Mouse (Mus musculus) MEL (cell line): ENCODE data around the gene Sh3glb2. TPM values are rescaled to one million over a fixed set of nuclear protein-coding genes. Genes with fewer than 3 reads are reported as not detected.

Experiments
- DNase-seq: peaks from one replicate; pipeline ENCODE4 v3.0.0; 2011; ENCODE audit warnings: low read depth, low spot score
- H3K27ac ChIP-seq: 2 replicates; pipeline ENCODE4 v1.5.1; 2012; ENCODE audit warnings: low read depth, mild to moderate bottlenecking, control low read depth, low read length, moderate library complexity; ENCODE audit not compliant: control insufficient read depth
- H3K27me3 ChIP-seq, 2 experiments: fragments of 150-350 bp in 1 of 2; sonication (generic) in 1 of 2; 2 replicates each; pipeline ENCODE4 v1.6.1; 2012; ENCODE audit warnings: low read length in 2 of 2, mild to moderate bottlenecking in 2 of 2, improper control_type of control experiment in 1 of 2, moderate library complexity in 1 of 2; ENCODE audit not compliant: insufficient read depth in 2 of 2, control insufficient read depth in 1 of 2
- H3K36me3 ChIP-seq, 2 experiments: 2 replicates each; pipeline ENCODE4 v1.6.1; 2012 to 2014; ENCODE audit warnings: low read length in 2 of 2, improper control_type of control experiment in 1 of 2, inconsistent platforms in 1 of 2, mild to moderate bottlenecking in 1 of 2; ENCODE audit not compliant: insufficient read depth in 2 of 2, control insufficient read depth in 1 of 2
- H3K4me1 ChIP-seq, 2 experiments: fragments of 150-350 bp in 1 of 2; sonication (generic) in 1 of 2; 2 replicates each; pipeline ENCODE4 v1.6.1; 2012; ENCODE audit warnings: low read length in 2 of 2, improper control_type of control experiment in 1 of 2, mild to moderate bottlenecking in 1 of 2; ENCODE audit not compliant: insufficient read depth in 2 of 2, control insufficient read depth in 1 of 2
- H3K4me3 ChIP-seq, 2 experiments: fragments of 150-350 bp in 1 of 2; sonication (generic) in 1 of 2; 2 replicates each; pipeline ENCODE4 v1.5.1; 2012; ENCODE audit warnings: low read depth in 2 of 2, low read length in 2 of 2, mild to moderate bottlenecking in 2 of 2, moderate library complexity in 2 of 2, control low read depth in 1 of 2, improper control_type of control experiment in 1 of 2; ENCODE audit not compliant: control insufficient read depth in 1 of 2, insufficient read depth in 1 of 2
- H3K79me2 ChIP-seq: 2 replicates; pipeline ENCODE4 v1.6.1; 2012; ENCODE audit warnings: mild to moderate bottlenecking, low read length, moderate library complexity; ENCODE audit not compliant: control insufficient read depth, poor library complexity, insufficient read depth
- H3K9ac ChIP-seq: 2 replicates; pipeline ENCODE4 v1.6.1; 2012; ENCODE audit warnings: low read depth, mild to moderate bottlenecking, control low read depth, low read length, moderate library complexity; ENCODE audit not compliant: control insufficient read depth, poor library complexity, severe bottlenecking
- H3K9me3 ChIP-seq: fragments of 150-350 bp; sonication (generic); replicated peaks from 2 replicates; pipeline ENCODE4 v1.6.1; 2012; ENCODE audit warnings: mild to moderate bottlenecking, low read length, improper control_type of control experiment, moderate library complexity; ENCODE audit not compliant: insufficient read depth
- BHLHE40 ChIP-seq: IDR thresholded peaks from 2 replicates; pipeline ENCODE4 v1.6.1; 2012; ENCODE audit warnings: low read depth, mild to moderate bottlenecking, inconsistent platforms, low read length, improper control_type of control experiment, borderline replicate concordance
- CHD1 ChIP-seq: IDR thresholded peaks from 2 replicates; pipeline ENCODE4 v1.6.1; 2012; ENCODE audit warnings: low read depth, mild to moderate bottlenecking, inconsistent platforms, low read length, improper control_type of control experiment
- CHD2 ChIP-seq: IDR thresholded peaks from 2 replicates; pipeline ENCODE4 v1.6.1; 2011; ENCODE audit warnings: low read length, improper control_type of control experiment
- CTCF ChIP-seq, 3 experiments: IDR thresholded peaks in 2 of 3; conservative IDR thresholded peaks in 1 of 3; 2 replicates each; pipeline ENCODE4 v1.5.1; 2011 to 2012; ENCODE audit warnings: low read length in 3 of 3, low read depth in 2 of 3, mild to moderate bottlenecking in 2 of 3, improper control_type of control experiment in 1 of 3, inconsistent platforms in 1 of 3, mixed read lengths in 1 of 3, moderate library complexity in 1 of 3; ENCODE audit not compliant: control insufficient read depth in 1 of 3, insufficient read depth in 1 of 3, poor library complexity in 1 of 3, severe bottlenecking in 1 of 3
- E2F4 ChIP-seq: IDR thresholded peaks from 2 replicates; pipeline ENCODE4 v1.6.1; 2011; ENCODE audit warnings: low read depth, low read length, improper control_type of control experiment, borderline replicate concordance
- ETS1 ChIP-seq: IDR thresholded peaks from 2 replicates; pipeline ENCODE4 v1.6.1; 2012; ENCODE audit warnings: low read depth, mild to moderate bottlenecking, inconsistent platforms, low read length, improper control_type of control experiment, moderate library complexity
- GABPA ChIP-seq: IDR thresholded peaks from 2 replicates; pipeline ENCODE4 v1.6.1; 2012; ENCODE audit warnings: low read depth, mild to moderate bottlenecking, inconsistent platforms, low read length, improper control_type of control experiment, moderate library complexity
- HCFC1 ChIP-seq: IDR thresholded peaks from 2 replicates; pipeline ENCODE4 v1.6.1; 2012; ENCODE audit warnings: low read depth, mild to moderate bottlenecking, inconsistent platforms, low read length, improper control_type of control experiment, moderate library complexity
- KAT2A ChIP-seq: conservative IDR thresholded peaks from 2 replicates; pipeline ENCODE4 v1.6.1; 2012; ENCODE audit warnings: low read depth, low read length, improper control_type of control experiment, inconsistent platforms
- MEF2A ChIP-seq: IDR thresholded peaks from 2 replicates; pipeline ENCODE4 v1.6.1; 2014; ENCODE audit warnings: low read depth, mild to moderate bottlenecking, inconsistent platforms, low read length, improper control_type of control experiment; ENCODE audit not compliant: poor library complexity, insufficient replicate concordance, severe bottlenecking; ENCODE audit errors: extremely low read depth
- MYB ChIP-seq: IDR thresholded peaks from 2 replicates; pipeline ENCODE4 v1.6.1; 2011; ENCODE audit warnings: mild to moderate bottlenecking, low read depth, low read length, improper control_type of control experiment
- MYC ChIP-seq: IDR thresholded peaks from 2 replicates; pipeline ENCODE4 v1.6.1; 2011; ENCODE audit warnings: low read depth, mild to moderate bottlenecking, low read length, improper control_type of control experiment, moderate library complexity
- NELFE ChIP-seq: IDR thresholded peaks from 2 replicates; pipeline ENCODE4 v1.6.1; 2011; ENCODE audit warnings: low read depth, low read length, improper control_type of control experiment
- NRF1 ChIP-seq: IDR thresholded peaks from 2 replicates; pipeline ENCODE4 v1.6.1; 2014; ENCODE audit warnings: low read depth, mild to moderate bottlenecking, inconsistent platforms, low read length, improper control_type of control experiment, moderate library complexity; ENCODE audit not compliant: poor library complexity, insufficient read depth, severe bottlenecking
- POLR2A ChIP-seq, 2 experiments: IDR thresholded peaks; 2 replicates each; pipeline ENCODE4 v1.6.1; 2011 to 2012; ENCODE audit warnings: low read length in 2 of 2, mild to moderate bottlenecking in 2 of 2, control low read depth in 1 of 2, improper control_type of control experiment in 1 of 2, low read depth in 1 of 2, moderate library complexity in 1 of 2; ENCODE audit not compliant: control insufficient read depth in 1 of 2, insufficient read depth in 1 of 2, poor library complexity in 1 of 2
- POLR2AphosphoS2 ChIP-seq: IDR thresholded peaks from 2 replicates; pipeline ENCODE4 v1.6.1; 2011; ENCODE audit warnings: low read length, improper control_type of control experiment
- POLR2AphosphoS5 ChIP-seq: IDR thresholded peaks from 2 replicates; pipeline ENCODE4 v1.6.1; 2012; ENCODE audit warnings: low read depth, borderline replicate concordance, mild to moderate bottlenecking, inconsistent platforms, low read length, moderate library complexity, mixed read lengths
- RAD21 ChIP-seq: IDR thresholded peaks from 2 replicates; pipeline ENCODE4 v1.6.1; 2011; ENCODE audit warnings: mild to moderate bottlenecking, low read depth, low read length, improper control_type of control experiment
- TAL1 ChIP-seq: IDR thresholded peaks from 2 replicates; pipeline ENCODE4 v1.6.1; 2012; ENCODE audit warnings: mild to moderate bottlenecking, inconsistent platforms, low read length, moderate library complexity, mixed read lengths
- TBP ChIP-seq: IDR thresholded peaks from 2 replicates; pipeline ENCODE4 v1.8.0; 2011; ENCODE audit warnings: low read depth, low read length, improper control_type of control experiment
- UBTF ChIP-seq: IDR thresholded peaks from 2 replicates; pipeline ENCODE4 v1.6.1; 2012; ENCODE audit warnings: low read depth, mild to moderate bottlenecking, inconsistent platforms, low read length, improper control_type of control experiment, moderate library complexity, borderline replicate concordance; ENCODE audit not compliant: insufficient read depth
- USF1 ChIP-seq: IDR thresholded peaks from 2 replicates; pipeline ENCODE4 v1.6.1; 2014; ENCODE audit warnings: low read depth, mild to moderate bottlenecking, inconsistent platforms, low read length, improper control_type of control experiment, moderate library complexity
- USF2 ChIP-seq, 2 experiments: IDR thresholded peaks; 2 replicates each; pipeline ENCODE4 v1.6.1; 2011 to 2012; ENCODE audit warnings: improper control_type of control experiment in 2 of 2, low read length in 2 of 2, borderline replicate concordance in 1 of 2, inconsistent platforms in 1 of 2, low read depth in 1 of 2, mild to moderate bottlenecking in 1 of 2; ENCODE audit not compliant: insufficient read depth in 1 of 2
- ZC3H11A ChIP-seq: IDR thresholded peaks from 2 replicates; pipeline ENCODE4 v1.6.1; 2012; ENCODE audit warnings: low read depth, mild to moderate bottlenecking, inconsistent platforms, low read length, improper control_type of control experiment
- polyA plus RNA-seq, 2 experiments: library from polyadenylated mRNA; stranded (reverse) in 1 of 2; unstranded in 1 of 2; fragments of >175 nt in 1 of 2; fragments of >200 nt in 1 of 2; gene quantifications; 2 replicates each; pipeline versions ENCODE4 v1.2.1 to v1.2.4; 2012; ENCODE audit warnings: low replicate concordance in 2 of 2, low read depth in 1 of 2; ENCODE audit not compliant: insufficient read length in 2 of 2, insufficient read depth in 1 of 2, missing spikeins in 1 of 2
- total RNA-seq: library from RNA; depleted of rRNA; stranded (reverse); fragments of 300-350 nt; gene quantifications from 2 replicates; pipeline ENCODE4 v1.2.3, GENCODE M21; 2012

Gene Sh3glb2
- total and polyA plus RNA-seq, 3 experiments, result 48.0 to 60.1 TPM; not detected in 1

GRCm38 (mm10) chr2:30377721-30378120, 18.6 kb upstream of the Sh3glb2 start:
- no peaks in the 10 kb centered on the region; a peak in 1 of 4 replicates for H3K36me3 ChIP-seq
- no peaks in the 10 kb centered on the region for H3K79me2 ChIP-seq
- no peak for TF ChIP-seq TBP
- TF ChIP-seq UBTF, result no peak
- TF ChIP-seq NELFE, result no peak
- TF ChIP-seq TAL1, result no peak
- TF ChIP-seq POLR2AphosphoS5, result no peak
- no peak for TF ChIP-seq MYC
- TF ChIP-seq CHD1, result no peak
- TF ChIP-seq POLR2A (IDR thresholded peaks at IDR 0.05; ENCODE audit: control insufficient read depth in 1 of 2, insufficient read depth in 1 of 2, low read depth in 1 of 2, low read length in 2 of 2, poor library complexity in 1 of 2), result no peak
- no peak for TF ChIP-seq RAD21
- H3K27me3 ChIP-seq, result no peaks in the 10 kb centered on the region
- H3K9me3 ChIP-seq, result no peaks in the 10 kb centered on the region
- no peaks in the 10 kb centered on the region for H3K4me1 ChIP-seq
- H3K9ac ChIP-seq, result no peak overlapping the region
- no peak overlapping the region for H3K4me3 ChIP-seq
- DNase-seq, result no peak
- H3K27ac ChIP-seq, result no peak overlapping the region

DNA sequence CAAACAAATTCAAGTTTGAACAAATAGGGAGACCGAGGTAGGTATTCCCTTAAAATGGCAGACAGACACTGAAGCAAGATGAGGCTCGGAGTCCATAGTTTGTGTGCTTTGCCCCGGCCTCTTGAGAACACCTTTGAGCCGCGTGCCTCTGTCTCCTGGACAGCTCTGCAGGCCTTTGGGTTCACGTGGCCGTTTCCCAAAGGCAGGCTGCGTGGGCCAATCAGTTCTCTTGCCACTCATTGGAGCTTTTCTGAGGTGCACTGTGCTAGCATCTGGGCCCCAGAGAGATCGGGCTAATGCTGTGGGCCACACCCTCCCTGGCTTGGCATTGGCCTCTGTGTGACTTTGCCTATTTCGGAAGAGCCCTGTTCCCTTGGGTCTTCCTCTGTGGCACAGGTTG, 16.8 kb upstream of the Sh3glb2 start:
- Histone ChIP-seq H3K9me3 (no peaks in the 10 kb centered on the region), H3K36me3 (no peaks in the 10 kb centered on the region; a peak in 1 of 4 replicates)

GRCm38 (mm10) chr2:30372726-30373125, 13.6 kb upstream of the Sh3glb2 start:
- Histone ChIP-seq H3K27ac (no peak overlapping the region), H3K79me2 (no peaks in the 10 kb centered on the region), H3K4me1 (no peaks in the 10 kb centered on the region), H3K9ac (no peak overlapping the region), H3K9me3 (no peaks in the 10 kb centered on the region), H3K36me3 (no peaks in the 10 kb centered on the region; a peak in 1 of 4 replicates), H3K4me3 (no peak overlapping the region), H3K27me3 (no peaks in the 10 kb centered on the region)
- no peak for DNase-seq
- no peak for TF ChIP-seq TAL1
- no peak for TF ChIP-seq RAD21
- no peak for TF ChIP-seq CHD2
- TF ChIP-seq USF1, result no peak
- TF ChIP-seq NRF1, result no peak
- TF ChIP-seq CTCF (IDR thresholded peaks at IDR 0.05 in 2 of 3, conservative IDR thresholded peaks at IDR 0.05 in 1 of 3; ENCODE audit: control insufficient read depth in 1 of 3, insufficient read depth in 1 of 3, low read depth in 2 of 3, low read length in 3 of 3, poor library complexity in 1 of 3, severe bottlenecking in 1 of 3), result no peak
- no peak for TF ChIP-seq NELFE
- no peak for TF ChIP-seq MYB
- TF ChIP-seq BHLHE40, result no peak
- TF ChIP-seq HCFC1, result no peak
- TF ChIP-seq CHD1, result no peak
- TF ChIP-seq GABPA, result no peak
- TF ChIP-seq ZC3H11A, result no peak
- no peak for TF ChIP-seq ETS1
- no peak for TF ChIP-seq POLR2AphosphoS5
- no peak for TF ChIP-seq KAT2A

More for the DNA sequence above, 16.8 kb upstream of the Sh3glb2 start:
- Histone ChIP-seq H3K4me1 (no peaks in the 10 kb centered on the region), H3K79me2 (no peaks in the 10 kb centered on the region), H3K9ac (no peak overlapping the region), H3K27ac (no peak overlapping the region), H3K4me3 (no peak overlapping the region), H3K27me3 (no peaks in the 10 kb centered on the region)
- no peak for DNase-seq
- TF ChIP-seq USF2 (IDR thresholded peaks at IDR 0.05; ENCODE audit: borderline replicate concordance in 1 of 2, insufficient read depth in 1 of 2, low read depth in 1 of 2, low read length in 2 of 2) (no peak), MEF2A (no peak), POLR2AphosphoS2 (no peak), E2F4 (no peak), HCFC1 (no peak)
